Mouse (Mus musculus): ENCODE data around the gene Vti1a.

Gene Vti1a

GRCm38 (mm10) chr19:55544498-55544897, 228.4 kb downstream of the Vti1a start:
- Histone ChIP-seq H3K4me1 (replicated peaks; ENCODE audit: low read depth, low read length) (peaks cover 54% of the 10 kb centered on the region), H3K27me3 (ENCODE audit: insufficient read depth, low read length) (peaks cover 2% of the 10 kb centered on the region; the same call in 1 of the 2 replicates), H3K36me3 (ENCODE audit: insufficient read depth, low read length) (no peaks in the 10 kb centered on the region), H3K4me3 (replicated peaks; ENCODE audit: low read length) (no peak overlapping the region), H3K9me3 (ENCODE audit: low read length) (no peaks in the 10 kb centered on the region)
- TF ChIP-seq POU5F1 (IDR thresholded peaks at IDR 0.05; ENCODE audit: borderline replicate concordance, low read length) = no peak
- no peak for TF ChIP-seq CTCF (conservative IDR thresholded peaks at IDR 0.05; ENCODE audit: low read length)
- no peak for TF ChIP-seq NANOG (IDR thresholded peaks at IDR 0.05; ENCODE audit: borderline replicate concordance, low read length)

DNA sequence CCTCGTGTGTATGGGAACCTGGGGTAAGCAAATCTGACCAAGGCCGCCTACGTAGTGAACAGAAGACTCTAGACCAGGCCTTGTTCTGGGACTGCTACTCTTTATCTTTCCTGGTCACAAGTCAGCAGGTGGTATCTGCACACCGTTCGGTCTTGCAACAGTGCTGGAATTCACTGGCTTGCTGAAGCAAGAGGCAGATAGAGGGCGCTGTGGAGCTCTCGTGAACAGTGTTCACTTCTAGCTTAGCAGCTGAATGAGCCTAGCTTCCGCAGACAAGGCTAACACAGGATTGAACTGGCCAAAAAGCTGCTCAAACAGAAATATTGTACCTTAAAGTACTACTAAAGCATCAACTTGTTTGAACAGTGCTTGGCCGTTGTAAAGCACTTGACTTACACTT, 229.4 kb downstream of the Vti1a start:
- no peaks in the 10 kb centered on the region for H3K27me3 ChIP-seq (ENCODE audit: insufficient read depth, low read length)
- peaks cover 54% of the 10 kb centered on the region for H3K4me1 ChIP-seq (replicated peaks; ENCODE audit: low read depth, low read length)
- no peaks in the 10 kb centered on the region for H3K36me3 ChIP-seq (ENCODE audit: insufficient read depth, low read length)
- peak; percentile 84 for TF ChIP-seq CTCF (conservative IDR thresholded peaks at IDR 0.05; ENCODE audit: low read length)
- TF ChIP-seq POU5F1 (IDR thresholded peaks at IDR 0.05; ENCODE audit: borderline replicate concordance, low read length) = no peak
- TF ChIP-seq NANOG (IDR thresholded peaks at IDR 0.05; ENCODE audit: borderline replicate concordance, low read length) = no peak
- H3K4me3 ChIP-seq (replicated peaks; ENCODE audit: low read length) = no peak overlapping the region
- no peaks in the 10 kb centered on the region for H3K9me3 ChIP-seq (ENCODE audit: low read length)

DNA sequence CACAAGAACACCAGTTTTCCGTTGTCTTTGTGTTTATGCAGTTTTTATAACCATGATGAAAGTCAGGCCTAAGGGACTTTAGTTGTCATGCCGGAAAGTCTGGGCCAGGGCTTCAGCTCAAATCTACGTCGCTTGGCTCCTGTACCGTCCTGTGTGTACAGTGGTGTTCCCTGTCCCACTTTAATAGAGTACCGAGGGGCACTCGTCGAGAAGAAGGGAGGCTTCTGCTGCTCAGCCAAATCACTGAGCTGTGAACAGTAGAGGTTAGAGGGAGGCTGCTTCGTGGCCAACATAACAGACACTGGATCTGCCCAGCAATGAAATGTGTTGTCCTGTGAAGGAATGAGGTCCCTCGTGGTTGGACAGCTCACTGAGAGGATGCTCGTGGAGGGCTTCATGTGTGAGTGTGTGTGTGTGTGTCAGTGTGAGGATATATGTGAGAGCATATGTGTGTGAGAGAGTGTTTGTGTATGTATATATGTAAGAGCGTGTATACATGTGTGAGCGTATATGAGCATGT, 230.0 kb downstream of the Vti1a start:
- no peaks in the 10 kb centered on the region for H3K27me3 ChIP-seq (ENCODE audit: insufficient read depth, low read length)
- no peak for TF ChIP-seq CTCF (conservative IDR thresholded peaks at IDR 0.05; ENCODE audit: low read length)
- TF ChIP-seq POU5F1 (IDR thresholded peaks at IDR 0.05; ENCODE audit: borderline replicate concordance, low read length) = no peak
- no peak for TF ChIP-seq NANOG (IDR thresholded peaks at IDR 0.05; ENCODE audit: borderline replicate concordance, low read length)
- H3K36me3 ChIP-seq (ENCODE audit: insufficient read depth, low read length) = no peaks in the 10 kb centered on the region
- H3K9me3 ChIP-seq (ENCODE audit: low read length) = no peaks in the 10 kb centered on the region
- H3K4me3 ChIP-seq (replicated peaks; ENCODE audit: low read length) = no peak overlapping the region
- peaks cover 54% of the 10 kb centered on the region for H3K4me1 ChIP-seq (replicated peaks; ENCODE audit: low read depth, low read length)

- no peaks in the 10 kb centered on the region for H3K9me3 ChIP-seq (ENCODE audit: low read length)
- no peak overlapping the region for H3K4me3 ChIP-seq (replicated peaks; ENCODE audit: low read length)
- peaks cover 50% of the 10 kb centered on the region for H3K4me1 ChIP-seq (replicated peaks; ENCODE audit: low read depth, low read length)
- no peak for TF ChIP-seq NANOG (IDR thresholded peaks at IDR 0.05; ENCODE audit: borderline replicate concordance, low read length)
- no peak for TF ChIP-seq POU5F1 (IDR thresholded peaks at IDR 0.05; ENCODE audit: borderline replicate concordance, low read length)
- no peaks in the 10 kb centered on the region for H3K36me3 ChIP-seq (ENCODE audit: insufficient read depth, low read length)
- H3K27me3 ChIP-seq (ENCODE audit: insufficient read depth, low read length) = no peaks in the 10 kb centered on the region
Measured at GRCm38 (mm10) chr19:55548206-55548605, 232.1 kb downstream of the Vti1a start.

- H3K27me3 ChIP-seq (ENCODE audit: insufficient read depth, low read length) = no peaks in the 10 kb centered on the region
- H3K4me3 ChIP-seq (replicated peaks; ENCODE audit: low read length) = no peak overlapping the region
- no peak for TF ChIP-seq CTCF (conservative IDR thresholded peaks at IDR 0.05; ENCODE audit: low read length)
- TF ChIP-seq NANOG (IDR thresholded peaks at IDR 0.05; ENCODE audit: borderline replicate concordance, low read length) = no peak
- TF ChIP-seq POU5F1 (IDR thresholded peaks at IDR 0.05; ENCODE audit: borderline replicate concordance, low read length) = no peak
- peaks cover 50% of the 10 kb centered on the region for H3K4me1 ChIP-seq (replicated peaks; ENCODE audit: low read depth, low read length)
- H3K36me3 ChIP-seq (ENCODE audit: insufficient read depth, low read length) = no peaks in the 10 kb centered on the region
- no peaks in the 10 kb centered on the region for H3K9me3 ChIP-seq (ENCODE audit: low read length)
Measured at GRCm38 (mm10) chr19:55548656-55549055, 232.6 kb downstream of the Vti1a start.

DNA sequence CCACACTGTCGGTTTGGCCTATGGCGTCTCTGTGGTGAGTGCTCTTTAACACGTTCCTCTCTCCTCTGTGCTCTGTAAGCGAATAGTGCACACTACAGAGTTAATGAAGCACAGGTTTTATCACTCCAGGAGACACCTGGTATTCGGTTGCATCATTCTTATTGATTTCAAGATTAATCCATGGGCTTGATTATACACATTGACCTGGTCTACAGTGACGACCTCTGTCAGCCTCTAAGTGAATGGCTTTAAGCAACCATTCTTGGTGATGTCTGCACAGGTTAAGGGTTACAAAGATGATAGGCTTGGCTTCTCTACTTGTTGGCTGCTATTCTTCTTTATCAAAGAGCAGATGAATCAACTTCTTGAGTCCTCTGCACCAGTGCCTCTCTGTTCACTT, 234.1 kb downstream of the Vti1a start:
- H3K9me3 ChIP-seq (ENCODE audit: low read length) = no peaks in the 10 kb centered on the region
- H3K4me1 ChIP-seq (replicated peaks; ENCODE audit: low read depth, low read length) = peaks cover 50% of the 10 kb centered on the region
- H3K27me3 ChIP-seq (ENCODE audit: insufficient read depth, low read length) = no peaks in the 10 kb centered on the region
- no peak overlapping the region for H3K4me3 ChIP-seq (replicated peaks; ENCODE audit: low read length)
- TF ChIP-seq NANOG (IDR thresholded peaks at IDR 0.05; ENCODE audit: borderline replicate concordance, low read length) (no peak), POU5F1 (IDR thresholded peaks at IDR 0.05; ENCODE audit: borderline replicate concordance, low read length) (no peak), CTCF (conservative IDR thresholded peaks at IDR 0.05; ENCODE audit: low read length) (no peak)
- no peaks in the 10 kb centered on the region for H3K36me3 ChIP-seq (ENCODE audit: insufficient read depth, low read length)

DNA sequence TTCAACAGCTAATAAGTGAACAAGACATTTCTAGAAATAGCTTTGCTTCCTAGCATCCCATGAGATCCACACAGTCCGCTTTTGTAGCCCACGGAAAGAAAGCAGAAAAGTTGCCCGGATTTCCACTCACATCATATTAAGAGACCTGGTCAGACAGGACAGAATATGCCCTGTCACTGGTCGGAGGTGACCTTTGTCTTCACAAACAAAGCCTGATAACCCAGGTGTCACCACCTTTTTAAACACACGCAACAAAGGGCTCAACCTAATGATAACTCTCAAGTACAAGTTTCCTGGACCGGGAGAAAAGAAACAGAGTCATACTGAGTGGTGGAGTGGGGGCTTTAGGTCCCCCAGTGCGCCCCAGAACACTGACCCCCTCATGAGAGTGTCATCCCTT, 236.2 kb downstream of the Vti1a start:
- peaks cover 63% of the 10 kb centered on the region for H3K4me1 ChIP-seq (replicated peaks; ENCODE audit: low read depth, low read length)
- H3K4me3 ChIP-seq (replicated peaks; ENCODE audit: low read length) = no peak overlapping the region
- TF ChIP-seq POU5F1 (IDR thresholded peaks at IDR 0.05; ENCODE audit: borderline replicate concordance, low read length) (no peak), NANOG (IDR thresholded peaks at IDR 0.05; ENCODE audit: borderline replicate concordance, low read length) (no peak), CTCF (conservative IDR thresholded peaks at IDR 0.05; ENCODE audit: low read length) (no peak)
- no peaks in the 10 kb centered on the region for H3K9me3 ChIP-seq (ENCODE audit: low read length)
- no peaks in the 10 kb centered on the region for H3K36me3 ChIP-seq (ENCODE audit: insufficient read depth, low read length)
- H3K27me3 ChIP-seq (ENCODE audit: insufficient read depth, low read length) = no peaks in the 10 kb centered on the region

- H3K36me3 ChIP-seq (ENCODE audit: insufficient read depth, low read length) = no peaks in the 10 kb centered on the region
- H3K27me3 ChIP-seq (ENCODE audit: insufficient read depth, low read length) = no peaks in the 10 kb centered on the region
- no peak overlapping the region for H3K4me3 ChIP-seq (replicated peaks; ENCODE audit: low read length)
- TF ChIP-seq NANOG (IDR thresholded peaks at IDR 0.05; ENCODE audit: borderline replicate concordance, low read length) (no peak), POU5F1 (IDR thresholded peaks at IDR 0.05; ENCODE audit: borderline replicate concordance, low read length) (no peak), CTCF (conservative IDR thresholded peaks at IDR 0.05; ENCODE audit: low read length) (no peak)
- H3K9me3 ChIP-seq (ENCODE audit: low read length) = no peaks in the 10 kb centered on the region
- peaks cover 63% of the 10 kb centered on the region for H3K4me1 ChIP-seq (replicated peaks; ENCODE audit: low read depth, low read length)
Measured at GRCm38 (mm10) chr19:55552861-55553260, 236.8 kb downstream of the Vti1a start.

DNA sequence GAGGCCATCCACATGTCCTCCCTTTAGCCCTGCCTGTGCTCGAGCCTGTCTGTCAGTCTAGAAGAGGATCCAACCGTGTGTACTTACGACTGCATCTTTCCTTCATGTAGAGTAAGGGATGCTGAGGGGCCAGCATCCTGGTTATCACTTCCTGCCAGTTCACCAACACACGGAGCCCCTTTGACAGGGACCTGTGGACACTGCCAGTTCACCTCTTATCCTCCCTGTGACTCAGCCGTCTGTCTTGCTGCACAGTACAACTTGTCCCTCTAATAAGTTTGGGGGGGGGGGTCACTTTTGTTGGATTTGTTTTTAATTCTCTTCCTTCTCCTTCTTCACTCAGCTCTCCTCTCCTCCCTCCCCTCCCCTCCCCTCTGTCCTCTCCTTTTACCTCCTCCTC, 238.2 kb downstream of the Vti1a start:
- no peaks in the 10 kb centered on the region for H3K36me3 ChIP-seq (ENCODE audit: insufficient read depth, low read length)
- no peak overlapping the region for H3K4me3 ChIP-seq (replicated peaks; ENCODE audit: low read length)
- 0 out of 2 replicates have a peak, but pooled peaks cover under 1% of the 10 kb centered on the region for H3K27me3 ChIP-seq (ENCODE audit: insufficient read depth, low read length)
- no peaks in the 10 kb centered on the region for H3K9me3 ChIP-seq (ENCODE audit: low read length)
- peaks cover 53% of the 10 kb centered on the region for H3K4me1 ChIP-seq (replicated peaks; ENCODE audit: low read depth, low read length)
- TF ChIP-seq CTCF (conservative IDR thresholded peaks at IDR 0.05; ENCODE audit: low read length) = no peak
